Mouse (Mus musculus): ENCODE measurements around the gene Ptpa.

DNA sequence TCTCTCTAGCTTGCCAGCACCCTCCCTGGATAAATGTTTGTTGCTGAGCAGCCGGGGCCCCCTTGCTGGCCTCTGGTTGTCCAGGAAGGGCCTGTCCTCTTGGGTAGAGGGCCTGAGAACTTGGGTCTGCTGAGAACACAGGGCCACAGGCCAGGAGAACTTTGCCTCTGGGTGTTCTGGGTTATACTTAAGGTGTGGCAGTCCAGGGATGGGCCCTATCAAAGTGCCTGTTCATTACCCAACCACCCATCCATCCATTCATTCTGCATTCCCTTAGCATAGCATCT, 22.5 kb upstream of the Ptpa start:
- TF ChIP-seq POLR2A (IDR thresholded peaks at IDR 0.05; ENCODE audit: borderline replicate concordance, extremely low read depth, insufficient read depth, insufficient read length, poor library complexity, severe bottlenecking) = no peak
- no peak for TF ChIP-seq CTCF (IDR thresholded peaks at IDR 0.05; ENCODE audit: borderline replicate concordance, extremely low read depth, insufficient read depth, insufficient read length)
